Mouse (Mus musculus) cerebral cortex, adult 2 months (tissue): ENCODE data around the gene Akr7a5.

Source experiments
- WGBS: fragments of 180-500 bp; shearing (Covaris S2); methylation state at CpG from one replicate; pipeline ENCODE4 v1.1.7; 2018; 5-methylcytosine and 5-hydroxymethylcytosine counted together

The Akr7a5 gene

DNA sequence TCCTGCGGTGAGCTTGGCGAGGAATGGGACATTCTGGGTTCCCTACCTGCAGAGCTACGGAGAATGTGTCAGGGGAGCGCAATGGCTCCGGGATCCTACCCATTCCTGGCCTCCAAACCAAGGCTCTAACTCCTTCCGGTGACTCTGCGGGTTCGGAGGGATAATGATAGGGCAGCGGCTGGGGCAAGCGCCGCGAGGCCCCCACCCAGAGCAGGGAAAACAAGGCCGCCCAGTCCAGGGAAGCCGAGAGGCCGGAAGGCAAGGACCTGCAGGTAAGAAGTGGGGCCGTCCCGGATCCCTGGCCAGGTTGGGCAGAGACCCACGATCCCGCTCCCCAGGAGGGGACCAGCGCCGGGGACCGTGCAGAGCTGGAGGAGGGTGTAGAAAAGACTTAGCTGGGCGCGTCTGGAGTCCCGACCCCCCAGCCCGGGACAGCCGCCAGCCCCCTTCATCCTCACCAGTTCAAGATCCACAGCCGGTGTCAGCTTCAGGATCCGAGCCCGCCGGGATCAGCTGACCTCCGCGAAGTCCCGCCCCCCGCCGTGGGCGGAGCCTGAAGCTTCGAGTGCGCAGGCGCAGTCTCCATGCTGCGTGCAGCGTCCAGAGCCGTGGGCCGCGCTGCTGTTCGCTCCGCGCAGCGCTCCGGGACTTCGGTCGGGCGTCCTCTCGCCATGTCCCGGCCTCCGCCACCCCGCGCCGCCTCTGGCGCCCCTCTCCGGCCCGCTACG, at the start of gene Akr7a5, which contains the start of gene Pqlc2:
Akr7a5 (plus strand) TSS at position 574 of the 728 bp plus-strand sequence.
Pqlc2 (minus strand) TSS at position 538 of the 728 bp plus-strand sequence.
- WGBS = under 1% methylated on average over 63 of the region's 63 CpGs

DNA sequence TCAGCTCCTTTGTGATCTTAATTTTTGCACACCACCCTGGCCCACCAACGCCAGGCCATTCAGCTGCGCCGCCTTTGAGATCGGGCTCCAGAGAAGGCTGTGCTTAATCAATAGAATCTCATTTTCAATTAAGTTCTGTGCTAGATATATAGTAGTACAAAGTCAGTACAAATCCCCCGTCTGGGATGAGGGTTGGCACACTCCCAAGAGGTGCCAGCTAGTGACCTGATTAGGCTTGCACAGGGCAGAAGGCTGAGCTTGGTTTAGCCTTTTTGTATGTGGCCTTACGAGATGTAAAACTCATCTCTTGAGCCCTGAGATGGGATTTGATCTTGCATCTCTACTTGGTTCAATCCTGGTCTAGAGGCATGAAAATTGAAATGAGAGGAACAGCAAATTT, 47.6 kb upstream of the Akr7a5 start:
- 77% methylated on average over 6 of the region's 6 CpGs for WGBS

DNA sequence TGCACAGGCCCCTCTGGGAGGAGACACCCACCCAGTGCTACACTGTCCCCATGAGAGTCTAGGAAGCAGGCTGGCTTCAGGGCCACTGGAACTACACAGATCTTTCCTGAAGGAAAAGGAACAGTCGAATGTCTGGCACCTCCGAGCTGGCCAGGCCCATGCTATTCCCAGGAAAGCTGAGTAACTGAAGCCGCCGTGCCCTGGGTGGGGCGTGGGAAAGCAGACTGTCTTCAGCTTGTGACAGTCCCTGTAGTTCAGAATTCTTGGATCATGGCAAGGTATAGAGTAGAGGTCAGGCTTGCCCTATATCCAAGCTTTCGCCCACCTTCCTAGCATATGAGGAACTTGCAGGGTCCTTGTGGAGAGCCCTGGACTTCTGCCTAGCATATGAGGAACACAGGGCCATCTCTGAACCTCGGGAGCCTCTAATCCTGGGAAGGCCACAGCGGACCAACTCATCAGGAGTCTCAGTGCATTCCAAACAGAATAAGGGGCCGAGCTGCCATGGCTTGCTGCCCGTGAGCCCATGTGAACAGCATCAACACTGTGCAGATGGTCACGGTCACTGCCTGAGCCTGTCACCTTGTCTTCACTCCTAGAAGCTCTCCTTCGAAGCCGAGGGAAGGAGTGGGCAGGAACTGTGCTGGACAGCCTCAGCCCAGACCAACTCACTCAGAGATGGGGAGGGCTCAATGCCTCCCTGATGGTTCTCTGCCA, 44.6 kb upstream of the Akr7a5 start:
- WGBS = 55% methylated on average over 13 of the region's 13 CpGs

DNA sequence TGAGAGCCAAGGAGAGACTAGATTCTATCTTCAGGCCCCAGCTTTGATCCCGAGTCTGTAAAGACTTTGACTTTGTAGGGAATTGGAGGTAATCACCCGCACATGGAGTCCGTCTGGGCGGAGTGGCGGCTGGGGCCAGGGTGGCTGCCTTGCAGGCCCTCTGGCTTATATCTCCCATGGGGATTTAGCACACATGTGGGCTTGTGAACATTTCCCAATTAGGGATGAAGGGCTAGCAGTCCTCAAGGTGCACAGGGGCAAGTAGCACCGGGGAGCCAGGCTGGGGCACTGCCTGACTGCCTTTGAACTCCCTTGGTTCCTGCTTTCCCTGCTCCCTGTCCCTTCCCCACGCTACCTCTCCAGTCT, 44.1 kb upstream of the Akr7a5 start:
- WGBS = 84% methylated on average over 7 of the region's 7 CpGs

DNA sequence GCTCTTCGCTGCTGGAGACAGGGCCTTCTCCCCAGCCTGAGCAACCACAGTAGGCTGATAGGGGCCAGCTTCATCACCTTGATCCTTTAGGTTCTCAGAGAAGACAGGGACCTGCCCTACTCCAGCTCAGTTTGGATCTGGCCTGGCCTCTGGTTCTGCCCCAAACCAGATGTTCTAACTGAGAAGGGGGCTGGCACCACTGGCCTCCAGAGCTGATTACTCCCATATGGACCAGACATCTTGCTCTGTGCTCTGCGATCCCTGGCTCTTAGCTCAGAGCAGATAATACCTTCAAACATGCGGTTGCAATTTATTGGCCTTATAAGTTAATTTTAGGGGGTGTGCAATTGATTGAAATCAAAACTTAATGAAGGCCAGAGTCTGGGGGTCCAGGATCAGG, 43.2 kb upstream of the Akr7a5 start:
- 85% methylated on average over 3 of the region's 3 CpGs for WGBS

DNA sequence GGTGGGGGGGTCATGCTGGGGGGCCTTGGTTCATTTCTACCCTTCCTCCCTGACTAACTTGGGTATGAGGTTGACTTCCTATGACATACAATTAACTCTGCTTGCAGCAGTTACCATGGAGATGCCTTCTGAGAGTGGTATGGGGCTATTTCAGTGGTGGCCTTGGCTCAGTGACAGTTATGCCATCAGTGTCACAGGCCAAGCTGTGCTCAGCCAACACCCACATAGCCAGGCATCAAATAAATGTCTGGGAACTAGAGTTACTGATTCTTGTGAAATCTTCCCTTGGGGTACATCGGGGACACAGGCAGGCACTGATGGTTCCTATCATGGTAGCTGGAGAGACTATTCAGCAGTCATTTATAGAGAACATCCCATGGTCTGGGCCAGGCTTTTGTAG, 42.3 kb upstream of the Akr7a5 start:
- 54% methylated on average over 1 of the region's 1 CpGs for WGBS

DNA sequence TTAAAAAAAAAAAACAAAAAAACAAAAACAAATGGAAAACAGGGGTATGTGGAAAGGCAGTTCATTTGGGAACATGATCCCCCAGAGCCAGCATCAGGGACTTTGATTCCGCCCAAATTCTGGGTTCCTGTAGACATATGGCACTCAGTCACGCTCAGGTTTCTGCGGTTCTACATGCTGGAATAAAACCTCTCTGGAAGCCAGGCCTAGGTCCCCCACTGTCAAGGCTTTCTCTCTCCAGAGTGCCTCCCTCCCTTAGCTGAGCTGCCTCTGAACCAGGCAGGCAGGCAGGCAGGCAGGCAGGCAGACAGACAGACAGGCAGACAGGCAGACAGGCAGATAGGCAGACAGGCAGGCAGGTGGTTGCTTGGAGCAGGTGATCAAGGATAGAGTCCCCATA, 40.4 kb upstream of the Akr7a5 start:
- 68% methylated on average over 3 of the region's 3 CpGs for WGBS

DNA sequence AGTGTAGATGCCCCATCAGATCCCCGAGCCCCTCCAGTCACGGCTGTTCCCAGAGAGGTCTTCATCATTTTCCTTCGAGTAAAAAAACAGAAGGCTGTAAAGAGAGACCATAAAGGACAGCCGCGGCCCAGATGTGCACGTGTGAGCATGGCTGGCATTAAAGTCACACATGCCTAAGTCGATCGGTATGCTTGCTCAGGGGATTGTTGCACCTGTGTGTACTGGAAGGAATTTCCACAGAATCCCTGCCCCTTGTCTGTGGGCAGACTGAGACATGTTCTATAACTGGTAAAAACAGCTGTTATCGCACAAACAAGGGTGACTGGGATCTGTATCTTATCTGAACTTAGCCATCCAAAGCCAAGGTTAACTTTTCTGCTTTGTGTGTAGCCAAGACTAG, 39.0 kb upstream of the Akr7a5 start:
- 85% methylated on average over 9 of the region's 9 CpGs for WGBS

DNA sequence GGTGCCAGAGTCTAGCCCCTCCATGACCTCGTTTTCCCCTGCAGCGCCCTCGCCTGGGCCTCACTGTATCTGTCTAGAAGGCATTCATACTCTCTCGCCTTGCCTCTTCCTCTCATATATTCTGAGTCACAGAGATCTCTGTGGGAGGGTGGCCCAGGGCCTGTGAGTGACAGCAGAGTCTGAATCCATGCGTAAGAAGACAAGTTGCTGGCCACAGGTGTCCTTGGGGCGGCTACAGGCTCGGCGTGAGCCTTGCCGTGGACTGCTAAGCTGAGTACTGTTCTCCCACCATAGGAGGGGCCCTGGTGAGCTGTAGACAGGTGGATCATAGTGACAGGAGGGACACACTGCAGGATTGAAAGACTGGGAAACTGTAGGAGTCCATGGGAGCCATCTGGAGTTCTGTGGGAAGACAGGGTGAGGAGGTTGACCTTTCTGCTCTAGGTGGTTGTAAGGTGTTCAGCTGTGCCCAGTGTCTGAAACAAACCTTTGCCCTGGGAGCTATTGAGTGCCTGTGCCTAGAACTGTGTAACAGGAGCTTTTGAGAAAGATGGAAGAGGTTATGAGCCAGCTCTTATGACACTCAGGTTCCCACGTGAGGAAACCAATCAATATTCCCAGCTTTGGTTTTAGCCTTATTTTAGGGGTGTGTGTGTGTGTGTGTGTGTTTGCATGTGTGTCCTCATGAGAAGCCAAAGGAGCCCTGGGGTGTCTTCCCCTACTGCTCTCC, 37.4 kb upstream of the Akr7a5 start:
- 81% methylated on average over 10 of the region's 10 CpGs for WGBS

DNA sequence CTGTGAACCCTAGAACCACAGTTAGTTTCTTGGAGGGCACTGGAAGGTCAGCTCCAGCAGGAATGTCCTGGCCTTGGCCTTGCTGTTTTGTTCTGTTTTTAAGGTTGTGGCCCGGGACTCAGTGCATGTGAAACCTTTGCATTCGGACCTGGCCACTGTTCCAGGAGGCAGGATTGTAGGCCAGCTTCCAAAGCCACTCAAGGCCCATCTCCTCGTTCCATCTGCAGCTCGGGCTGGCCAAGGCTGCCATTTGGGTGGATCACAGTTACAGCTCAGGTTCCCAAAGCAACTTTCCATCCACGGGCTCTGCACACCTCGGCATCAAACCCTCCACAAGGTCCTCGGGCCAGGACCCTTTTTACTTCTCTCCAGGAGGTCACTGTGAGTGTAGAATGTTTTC, 36.0 kb upstream of the Akr7a5 start:
- WGBS = 83% methylated on average over 7 of the region's 7 CpGs

DNA sequence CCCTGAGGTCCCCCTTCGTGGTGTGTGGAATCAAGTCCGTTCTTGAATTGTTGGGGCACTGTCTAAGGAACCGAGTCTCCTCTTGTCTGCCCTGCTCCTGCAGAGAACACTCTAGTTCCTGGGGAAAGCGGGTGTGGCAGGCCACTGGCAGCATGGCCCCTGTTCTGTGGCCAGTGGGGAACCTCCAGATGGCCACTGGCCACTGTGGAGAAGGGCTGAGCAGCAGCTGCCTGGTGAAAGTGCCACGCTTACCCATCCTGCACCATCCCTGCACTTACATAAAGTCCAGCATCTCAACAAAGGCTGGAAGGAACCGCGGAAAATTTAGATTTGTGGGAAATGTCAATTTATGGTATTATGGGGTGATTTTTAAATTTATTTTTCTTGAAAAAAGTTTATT, 34.1 kb upstream of the Akr7a5 start:
- whole genome bisulfite sequencing = 86% methylated on average over 7 of the region's 7 CpGs

DNA sequence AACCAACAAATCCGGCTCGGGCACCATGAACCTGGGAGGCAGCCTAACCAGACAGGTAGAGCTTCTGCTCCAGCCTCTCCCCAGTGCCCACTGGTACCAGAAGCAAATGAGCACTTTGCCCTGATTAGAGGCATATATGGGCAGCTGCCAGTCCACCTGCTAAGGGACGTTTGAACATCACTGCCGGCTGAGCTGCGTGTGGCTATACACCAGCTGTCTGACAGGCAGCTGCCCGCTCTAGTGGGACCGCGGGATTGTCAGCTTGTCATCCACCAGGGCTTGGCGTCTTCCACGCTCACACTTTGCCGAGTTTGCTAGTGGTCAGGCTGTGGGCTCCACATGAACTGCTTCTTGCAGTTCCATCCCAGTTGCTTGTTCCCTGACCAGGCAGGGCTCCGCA, 30.0 kb upstream of the Akr7a5 start:
- 89% methylated on average over 12 of the region's 12 CpGs for WGBS

DNA sequence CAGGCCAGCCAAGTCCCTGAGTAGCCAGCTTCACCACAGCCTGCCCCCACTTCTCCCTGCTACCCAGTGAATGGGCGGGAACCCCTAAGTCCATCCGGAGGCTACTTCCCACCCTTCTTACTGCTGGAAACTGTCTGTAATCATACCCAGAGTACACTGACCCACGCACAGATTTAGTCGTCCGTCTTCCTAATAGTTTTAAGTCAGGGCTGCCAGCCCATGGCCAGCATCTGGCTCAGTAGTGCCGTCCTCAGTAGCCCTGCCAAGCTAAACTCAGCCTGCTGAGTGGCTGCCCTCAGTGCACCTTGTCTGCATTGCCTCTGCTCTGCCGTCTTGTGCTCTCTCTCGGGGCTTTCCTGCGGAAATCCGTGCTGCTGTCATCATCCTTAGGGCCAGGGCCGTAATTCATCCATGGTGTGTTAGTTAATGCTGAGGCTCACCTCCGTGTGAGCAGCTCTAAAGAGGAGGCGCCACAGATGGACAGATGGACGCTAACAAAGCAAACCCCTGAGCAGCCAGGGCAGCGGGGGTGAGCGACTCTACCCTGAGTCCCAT, 28.7 kb upstream of the Akr7a5 start:
- WGBS = 88% methylated on average over 16 of the region's 16 CpGs

DNA sequence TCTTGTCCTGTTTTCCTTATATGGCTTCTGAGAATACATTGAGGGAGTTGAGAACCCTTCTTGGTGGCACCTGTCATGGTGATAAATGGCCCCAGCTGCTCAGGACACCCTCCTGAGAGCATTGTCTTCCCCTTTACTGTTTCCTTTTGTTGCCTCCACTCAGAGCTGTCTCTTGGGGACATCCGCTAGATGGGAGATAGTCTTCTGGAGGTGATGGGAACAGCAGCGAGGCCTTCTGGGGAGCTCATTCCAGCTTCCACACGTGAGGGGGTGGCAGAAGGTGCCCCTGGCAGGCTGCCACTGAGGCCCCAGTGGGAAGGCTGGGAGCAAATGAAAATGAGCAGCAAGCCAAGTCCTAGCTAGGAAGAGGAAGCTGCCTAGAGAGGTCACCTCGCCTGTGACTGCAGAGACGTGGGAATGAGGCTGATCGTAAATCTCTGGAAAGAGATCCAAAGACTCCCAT, 27.6 kb upstream of the Akr7a5 start:
- 30% methylated on average over 6 of the region's 6 CpGs for WGBS

DNA sequence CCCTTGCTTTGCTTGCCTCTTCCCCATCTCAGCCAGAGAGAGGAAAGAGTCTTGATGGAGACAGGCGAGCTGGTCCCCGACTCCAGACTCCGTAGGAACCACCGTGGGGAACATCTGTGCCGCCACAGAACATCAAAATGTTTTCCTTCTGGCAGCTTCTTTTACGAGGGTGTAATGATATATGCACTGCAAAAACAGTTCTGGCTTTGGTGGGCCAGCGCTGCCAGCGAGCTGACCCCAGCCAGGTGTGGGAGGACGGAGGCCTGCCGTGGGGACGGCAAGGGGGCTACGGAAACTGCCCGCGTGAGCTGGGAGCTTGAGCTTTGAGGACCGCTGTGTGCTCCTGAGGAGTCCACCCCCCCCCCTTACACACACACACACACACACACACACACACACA, 25.7 kb upstream of the Akr7a5 start:
- WGBS = 67% methylated on average over 15 of the region's 15 CpGs

DNA sequence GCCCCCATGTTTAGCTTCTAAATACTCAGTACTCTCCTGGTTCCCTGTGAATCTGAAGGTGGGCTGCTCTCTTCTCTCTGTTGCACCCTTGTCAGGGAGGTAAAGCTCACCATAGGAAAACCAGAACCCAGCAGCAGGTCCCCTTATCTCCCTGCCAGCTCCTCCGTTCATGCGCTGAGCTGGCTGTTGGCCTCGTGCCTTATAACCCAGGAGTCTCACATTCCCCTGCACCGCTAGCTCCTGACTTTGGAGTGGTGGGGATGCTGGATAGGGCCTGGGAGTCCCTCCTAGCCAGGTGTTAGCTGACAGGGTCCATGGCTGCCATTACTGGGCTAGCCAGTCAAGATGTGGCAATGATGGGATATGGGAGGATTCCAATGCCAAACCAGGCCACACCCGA, 24.3 kb upstream of the Akr7a5 start:
- WGBS = 64% methylated on average over 5 of the region's 5 CpGs

DNA sequence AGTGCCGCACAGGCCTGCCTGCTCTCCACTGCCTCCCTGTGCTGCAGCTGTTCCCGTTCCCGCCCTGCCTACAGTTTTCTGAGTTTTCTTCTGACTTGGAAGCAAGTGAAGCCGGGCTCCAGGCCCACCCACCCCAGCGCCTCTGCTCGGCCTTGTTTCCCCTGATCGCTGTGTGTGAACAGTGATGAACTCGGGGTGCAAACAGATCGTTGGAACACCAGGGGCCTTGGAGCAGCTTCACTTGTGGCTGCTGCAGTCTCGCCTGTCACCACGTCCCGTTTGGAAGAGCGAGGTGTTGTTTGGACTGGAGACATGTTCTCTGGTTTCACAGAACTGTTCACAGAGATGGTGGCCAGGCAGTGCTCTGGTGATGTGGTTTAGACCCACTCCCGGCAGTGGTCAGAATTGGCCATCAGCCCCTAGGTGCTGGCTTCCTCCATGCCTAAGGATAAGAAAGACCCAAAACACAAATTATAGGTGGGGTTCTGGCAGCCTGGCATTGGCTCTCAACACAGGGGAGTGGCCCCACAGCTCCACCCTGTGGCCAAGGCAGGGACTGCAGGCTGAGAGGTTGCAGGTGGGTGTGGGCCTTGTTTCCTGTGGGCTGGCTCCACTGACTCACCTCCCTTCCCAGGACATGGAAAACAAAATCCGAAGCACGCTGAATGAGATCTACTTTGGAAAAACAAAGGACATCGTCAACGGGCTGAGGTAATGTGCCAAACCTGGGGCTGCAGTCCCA, 23.3 kb upstream of the Akr7a5 start:
- 52% methylated on average over 18 of the region's 18 CpGs for WGBS

DNA sequence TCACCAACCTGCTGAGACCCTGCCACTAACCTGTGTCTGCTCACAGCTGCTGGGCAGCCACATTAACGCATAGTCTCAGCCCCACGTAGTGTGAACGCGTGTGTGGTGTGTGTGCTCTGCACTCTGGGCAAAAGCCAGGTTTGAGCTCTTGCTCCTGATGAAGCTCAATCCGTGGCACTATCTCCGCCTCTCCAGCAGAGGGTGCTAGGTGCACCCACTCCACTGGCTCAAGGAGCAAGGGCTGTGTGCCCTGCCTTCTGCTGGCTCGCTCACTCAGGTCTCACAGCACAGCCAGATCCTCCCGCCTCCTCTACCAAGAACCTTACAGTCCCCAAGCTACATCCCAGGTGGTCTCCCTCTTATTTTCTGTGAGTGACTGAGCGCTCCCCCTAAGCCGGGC, 21.5 kb upstream of the Akr7a5 start:
- 42% methylated on average over 10 of the region's 10 CpGs for WGBS

DNA sequence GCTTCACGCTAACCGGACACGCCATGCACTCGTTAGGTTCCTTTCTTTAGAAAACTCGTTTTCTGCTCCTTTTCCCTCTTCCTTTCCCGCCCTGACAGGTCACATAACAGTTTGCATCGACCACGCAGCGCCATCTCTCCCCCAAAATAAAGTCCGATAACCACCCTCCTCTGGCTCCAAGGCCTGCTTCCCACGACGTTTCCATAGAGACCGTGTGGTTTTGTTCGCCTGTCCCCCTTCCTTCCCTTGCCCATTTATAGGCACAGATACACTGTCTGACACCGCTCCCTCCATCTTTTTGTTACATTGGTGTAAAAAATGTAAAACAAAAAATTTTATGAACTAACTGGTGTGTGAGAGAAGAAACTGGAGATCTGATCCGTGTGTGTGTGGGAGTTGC, 19.4 kb upstream of the Akr7a5 start:
- WGBS = 56% methylated on average over 16 of the region's 16 CpGs

DNA sequence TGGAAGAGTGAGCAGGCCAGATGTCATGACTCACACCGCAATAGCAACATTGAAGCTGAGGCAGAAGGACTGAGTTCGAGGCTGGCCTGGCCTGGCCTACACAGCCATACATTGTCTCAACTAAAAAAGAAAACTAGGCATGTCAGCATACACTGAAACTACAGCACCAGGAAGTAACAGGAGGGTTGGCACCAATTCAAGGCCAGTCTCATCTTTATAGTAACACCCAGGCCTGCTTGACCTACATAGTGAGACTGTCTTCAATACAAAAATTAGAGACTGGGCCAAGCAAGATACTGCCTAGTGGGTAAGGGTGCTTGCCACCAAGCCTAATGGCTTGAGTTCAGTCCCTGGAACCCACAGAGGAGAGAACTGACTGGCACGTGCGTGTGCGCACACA, 18.5 kb upstream of the Akr7a5 start:
- 76% methylated on average over 5 of the region's 5 CpGs for WGBS

DNA sequence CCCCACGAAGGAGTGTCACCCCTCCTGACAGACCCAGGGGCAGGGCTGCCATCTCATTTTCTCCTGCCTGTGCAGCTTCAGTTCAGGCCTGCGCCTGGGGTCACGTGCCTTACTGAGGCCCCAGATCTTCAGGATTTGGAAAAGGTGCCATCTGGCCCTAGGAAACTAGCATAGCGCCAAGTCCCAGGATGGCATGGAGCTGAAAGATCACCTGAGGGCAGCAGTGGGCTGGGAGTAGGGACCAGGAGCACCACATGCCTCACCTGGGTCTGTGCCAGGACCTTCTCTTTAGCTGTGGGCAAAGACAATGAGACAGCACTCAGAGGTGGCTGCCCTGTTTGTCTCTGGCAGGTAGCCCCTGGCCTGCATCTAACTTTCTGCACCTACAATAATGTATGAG, 13.0 kb upstream of the Akr7a5 start:
- WGBS = 74% methylated on average over 4 of the region's 4 CpGs
